In genomic region chr2:138277842-138278691, GRCm38 (mm10) we compare ENCODE assay signal across 7 mouse cellular contexts. TPM values are rescaled to one million over a fixed set of nuclear protein-coding genes. Genes with fewer than 3 reads are reported as not detected.
DNase-seq lines count a peak whose midpoint lies in the region; ATAC-seq lines count a peak whose summit lies in the region.

No protein-coding gene starts in this region.

- 15% methylated on average over 17 of the region's 17 CpGs for whole genome bisulfite sequencing in intestine, embryonic 14.5 days

- H3K4me3 ChIP-seq in intestine, embryonic 14.5 days (ENCODE audit: low read depth, low read length) = peak overlapping the region; percentile 39

- H3K4me1 ChIP-seq in intestine, embryonic 14.5 days (replicated peaks; ENCODE audit: control insufficient read depth, insufficient read depth, low read length) = peaks cover 45% of the 10 kb centered on the region

- H3K27ac ChIP-seq in intestine, embryonic 14.5 days (ENCODE audit: low read depth) = peak overlapping the region; percentile 80

- DNase-seq in brain, adult 2 months (ENCODE audit: low read depth, low spot score) = peak; percentile 99
- peak; percentile 68 for DNase-seq in embryo, embryonic 10 days (ENCODE audit: low spot score)
- peak; percentile 68 for DNase-seq in gastrocnemius, postnatal 25 days
- peak; percentile 74 for DNase-seq in intestine, embryonic 14.5 days (ENCODE audit: low spot score)
- DNase-seq in left cerebral cortex, adult 9 months (ENCODE audit: low spot score in 2 of 2) = peak; percentile 71 to 72
- peak; percentile 87 for DNase-seq in lung, postnatal 36 days
- DNase-seq in right cerebral cortex, postnatal 4 days = peak; percentile 43

- peak; percentile 75 for ATAC-seq in intestine, embryonic 14.5 days (replicated peaks; ENCODE audit: low FRiP score, low TSS enrichment, low read depth)

- no peaks in the 10 kb centered on the region for H3K9me3 ChIP-seq in intestine, embryonic 14.5 days (ENCODE audit: control insufficient read depth, low read length)

- H3K27me3 ChIP-seq in intestine, embryonic 14.5 days (replicated peaks; ENCODE audit: control insufficient read depth, insufficient read depth, low read length) = no peaks in the 10 kb centered on the region

- H3K9ac ChIP-seq in intestine, embryonic 14.5 days (ENCODE audit: low read length) = peak overlapping the region; percentile 43

- peaks cover 14% of the 10 kb centered on the region for H3K36me3 ChIP-seq in intestine, embryonic 14.5 days (ENCODE audit: control insufficient read depth, insufficient read depth, low read length)

- peak overlapping the region; percentile 52 for H3K4me2 ChIP-seq in intestine, embryonic 14.5 days (ENCODE audit: low read length)

RNA-seq across cellular contexts. Expression of gene Btbd3, which starts 21.7 kb away (rescaled TPM):
- 10 to 100 TPM; 10.1 TPM for total RNA-seq in gastrocnemius, postnatal 25 days (2021)
- 32.4 and 34.3 TPM in 2 replicates for polyA plus RNA-seq in intestine, embryonic 14.5 days (2014; fragmentation: Nextera tagmentation; extraction: Ambion mirVana)

Comparison
In these comparisons a context has a peak if more than half of its experiments do, and no peak if none do; other contexts are left out.
1. Peak in every context shown above with its lines: DNase-seq, ATAC-seq, H3K4me3 ChIP-seq and H3K27ac ChIP-seq.
2. DNase-seq: peak in every context shown above with its lines; median percentile 99 in brain, adult 2 months; 87 in lung, postnatal 36 days; 74 in intestine, embryonic 14.5 days; 72 in left cerebral cortex, adult 9 months; 68 in embryo, embryonic 10 days; 68 in gastrocnemius, postnatal 25 days; 43 in right cerebral cortex, postnatal 4 days.